Mouse (Mus musculus): ENCODE measurements around the gene Bcl7c. TPM values are rescaled to one million over a fixed set of nuclear protein-coding genes. Genes with fewer than 3 reads are reported as not detected.
A peak's percentile ranks its signal among the peaks of the same experiment; 100 is the strongest.
"Not testable (repeated sequence)": the region's sequence is repeated elsewhere in the genome, so short reads cannot be mapped to it uniquely, and the experiment has no call there.

Bcl7c gene
- total and polyA plus RNA-seq, 3 experiments = 28.2 to 330 (median 38.7) TPM

- no peak for DNase-seq (ENCODE audit: low spot score)
- peaks cover 7% of the 10 kb centered on the region; the same call in 1 of the 2 replicates for H3K27me3 ChIP-seq (ENCODE audit: insufficient read depth, low read length)
- TF ChIP-seq GATA1 (IDR thresholded peaks at IDR 0.05; ENCODE audit: borderline replicate concordance, low read length) (no peak), GATA2 (IDR thresholded peaks at IDR 0.05; ENCODE audit: borderline replicate concordance, low read depth, low read length) (no peak), CTCF (IDR thresholded peaks at IDR 0.05; ENCODE audit: low read depth, low read length) (no peak), POLR2AphosphoS5 (IDR thresholded peaks at IDR 0.05; ENCODE audit: insufficient replicate concordance, low read depth, low read length) (no peak), TAL1 (conservative IDR thresholded peaks at IDR 0.05; ENCODE audit: low read depth, low read length) (no peak)
- no peaks in the 10 kb centered on the region for H3K36me3 ChIP-seq (replicated peaks)
- H3K9me3 ChIP-seq (replicated peaks) = no peaks in the 10 kb centered on the region
- peak overlapping the region; percentile 28; the same call in 1 of the 2 replicates for H3K4me3 ChIP-seq (ENCODE audit: low read depth, low read length)
- H3K4me1 ChIP-seq (ENCODE audit: insufficient read depth, low read depth, low read length) = peaks cover 25% of the 10 kb centered on the region
- ATAC-seq (ENCODE audit: extremely low read depth, insufficient number of reproducible peaks, low FRiP score, poor library complexity, severe bottlenecking) = no peak
Observed at GRCm38 (mm10) chr7:127648516-127649201, 60.1 kb downstream of the Bcl7c start.

- ATAC-seq (ENCODE audit: extremely low read depth, insufficient number of reproducible peaks, low FRiP score, poor library complexity, severe bottlenecking); H3K4me3 ChIP-seq (ENCODE audit: low read depth, low read length); H3K27me3 ChIP-seq (ENCODE audit: insufficient read depth, low read length); DNase-seq (ENCODE audit: low spot score); H3K36me3 ChIP-seq (replicated peaks); H3K9me3 ChIP-seq (replicated peaks): not testable (repeated sequence)
- H3K4me1 ChIP-seq (ENCODE audit: insufficient read depth, low read depth, low read length) = peaks cover 27% of the 10 kb centered on the region
Observed at GRCm38 (mm10) chr7:127647576-127647975, 61.2 kb downstream of the Bcl7c start.

DNA sequence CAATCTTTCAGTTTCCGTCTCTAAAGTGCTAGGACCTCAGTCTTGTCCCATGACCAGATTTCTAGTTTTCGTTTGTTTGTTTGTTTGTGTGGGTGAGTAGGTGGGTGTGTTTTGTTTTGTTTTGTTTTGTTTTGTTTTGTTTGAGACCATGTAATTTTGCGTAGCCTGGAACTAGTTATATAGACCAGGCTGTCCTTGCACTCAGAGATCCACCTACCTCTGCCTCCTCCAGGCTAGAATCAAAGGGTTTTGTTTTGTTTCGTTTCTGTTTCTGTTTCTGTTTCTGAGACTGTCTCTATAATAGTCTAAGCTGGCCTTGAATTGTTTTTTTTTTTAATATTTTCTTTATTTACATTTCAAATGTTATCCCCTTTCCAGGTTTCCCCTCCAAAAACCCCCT, 62.4 kb downstream of the Bcl7c start:
- no peak overlapping the region for H3K4me3 ChIP-seq (ENCODE audit: low read depth, low read length)
- DNase-seq (ENCODE audit: low spot score) = no peak
- H3K36me3 ChIP-seq (replicated peaks) = no peaks in the 10 kb centered on the region
- ATAC-seq (ENCODE audit: extremely low read depth, insufficient number of reproducible peaks, low FRiP score, poor library complexity, severe bottlenecking) = no peak
- H3K4me1 ChIP-seq (ENCODE audit: insufficient read depth, low read depth, low read length) = peaks cover 36% of the 10 kb centered on the region
- H3K9me3 ChIP-seq (replicated peaks) = no peaks in the 10 kb centered on the region
- peaks cover 3% of the 10 kb centered on the region; the same call in 1 of the 2 replicates for H3K27me3 ChIP-seq (ENCODE audit: insufficient read depth, low read length)
- TF ChIP-seq GATA2 (IDR thresholded peaks at IDR 0.05; ENCODE audit: borderline replicate concordance, low read depth, low read length) (no peak), POLR2AphosphoS5 (IDR thresholded peaks at IDR 0.05; ENCODE audit: insufficient replicate concordance, low read depth, low read length) (no peak), TAL1 (conservative IDR thresholded peaks at IDR 0.05; ENCODE audit: low read depth, low read length) (no peak), CTCF (IDR thresholded peaks at IDR 0.05; ENCODE audit: low read depth, low read length) (no peak), GATA1 (IDR thresholded peaks at IDR 0.05; ENCODE audit: borderline replicate concordance, low read length) (no peak)

DNA sequence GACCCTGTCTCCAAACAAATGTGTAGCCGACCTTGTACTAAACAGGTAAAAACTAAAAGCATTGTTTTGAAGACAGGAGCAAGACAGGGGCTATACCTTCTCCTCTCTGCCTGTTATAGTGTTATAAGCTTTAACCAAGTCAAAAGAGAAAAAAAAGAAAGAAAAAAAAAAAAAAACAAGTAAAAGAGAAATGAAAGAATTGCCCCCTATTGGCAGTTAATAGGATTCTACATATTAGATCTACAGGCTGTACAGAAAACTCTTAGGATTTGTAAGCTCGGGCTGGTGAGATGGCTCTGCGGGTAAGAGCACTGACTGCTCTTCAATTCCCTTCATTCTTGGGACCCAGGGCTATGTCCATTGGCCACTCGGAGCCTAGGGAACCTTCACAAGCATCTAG, 66.5 kb downstream of the Bcl7c start:
- DNase-seq (ENCODE audit: low spot score) = no peak

GRCm38 (mm10) chr7:127641260-127641659, 67.5 kb downstream of the Bcl7c start:
- H3K4me1 ChIP-seq (ENCODE audit: insufficient read depth, low read depth, low read length) = peaks cover 21% of the 10 kb centered on the region
- no peaks in the 10 kb centered on the region for H3K36me3 ChIP-seq (replicated peaks)
- H3K27me3 ChIP-seq (ENCODE audit: insufficient read depth, low read length) = peaks cover 3% of the 10 kb centered on the region; the same call in 1 of the 2 replicates
- no peak for TF ChIP-seq TAL1 (conservative IDR thresholded peaks at IDR 0.05; ENCODE audit: low read depth, low read length)
- no peak for TF ChIP-seq GATA2 (IDR thresholded peaks at IDR 0.05; ENCODE audit: borderline replicate concordance, low read depth, low read length)
- TF ChIP-seq GATA1 (IDR thresholded peaks at IDR 0.05; ENCODE audit: borderline replicate concordance, low read length) = no peak
- no peak for TF ChIP-seq POLR2AphosphoS5 (IDR thresholded peaks at IDR 0.05; ENCODE audit: insufficient replicate concordance, low read depth, low read length)
- no peak for TF ChIP-seq CTCF (IDR thresholded peaks at IDR 0.05; ENCODE audit: low read depth, low read length)
- no peak for ATAC-seq (ENCODE audit: extremely low read depth, insufficient number of reproducible peaks, low FRiP score, poor library complexity, severe bottlenecking)
- no peaks in the 10 kb centered on the region for H3K9me3 ChIP-seq (replicated peaks)
- no peak overlapping the region; the same call in 1 of the 2 replicates for H3K4me3 ChIP-seq (ENCODE audit: low read depth, low read length)
- DNase-seq (ENCODE audit: low spot score) = no peak

More for the DNA sequence above, 66.5 kb downstream of the Bcl7c start:
- Histone ChIP-seq H3K4me3 (ENCODE audit: low read depth, low read length) (no peak overlapping the region), H3K36me3 (replicated peaks) (no peaks in the 10 kb centered on the region), H3K9me3 (replicated peaks) (no peaks in the 10 kb centered on the region), H3K27me3 (ENCODE audit: insufficient read depth, low read length) (no peaks in the 10 kb centered on the region), H3K4me1 (ENCODE audit: insufficient read depth, low read depth, low read length) (peaks cover 21% of the 10 kb centered on the region)
- no peak for TF ChIP-seq POLR2AphosphoS5 (IDR thresholded peaks at IDR 0.05; ENCODE audit: insufficient replicate concordance, low read depth, low read length)
- no peak for TF ChIP-seq GATA2 (IDR thresholded peaks at IDR 0.05; ENCODE audit: borderline replicate concordance, low read depth, low read length)
- TF ChIP-seq GATA1 (IDR thresholded peaks at IDR 0.05; ENCODE audit: borderline replicate concordance, low read length) = no peak
- no peak for TF ChIP-seq TAL1 (conservative IDR thresholded peaks at IDR 0.05; ENCODE audit: low read depth, low read length)
- TF ChIP-seq CTCF (IDR thresholded peaks at IDR 0.05; ENCODE audit: low read depth, low read length) = no peak
- no peak for ATAC-seq (ENCODE audit: extremely low read depth, insufficient number of reproducible peaks, low FRiP score, poor library complexity, severe bottlenecking)

GRCm38 (mm10) chr7:127636963-127637362, 71.8 kb downstream of the Bcl7c start:
- Histone ChIP-seq H3K4me1 (ENCODE audit: insufficient read depth, low read depth, low read length) (peaks cover 11% of the 10 kb centered on the region), H3K9me3 (replicated peaks) (no peaks in the 10 kb centered on the region), H3K36me3 (replicated peaks) (no peaks in the 10 kb centered on the region), H3K4me3 (ENCODE audit: low read depth, low read length) (no peak overlapping the region), H3K27me3 (ENCODE audit: insufficient read depth, low read length) (peaks cover 3% of the 10 kb centered on the region; the same call in 1 of the 2 replicates)
- no peak for TF ChIP-seq GATA1 (IDR thresholded peaks at IDR 0.05; ENCODE audit: borderline replicate concordance, low read length)
- TF ChIP-seq GATA2 (IDR thresholded peaks at IDR 0.05; ENCODE audit: borderline replicate concordance, low read depth, low read length) = no peak
- TF ChIP-seq CTCF (IDR thresholded peaks at IDR 0.05; ENCODE audit: low read depth, low read length) = no peak
- no peak for TF ChIP-seq POLR2AphosphoS5 (IDR thresholded peaks at IDR 0.05; ENCODE audit: insufficient replicate concordance, low read depth, low read length)
- TF ChIP-seq TAL1 (conservative IDR thresholded peaks at IDR 0.05; ENCODE audit: low read depth, low read length) = no peak
- no peak for DNase-seq (ENCODE audit: low spot score)
- no peak for ATAC-seq (ENCODE audit: extremely low read depth, insufficient number of reproducible peaks, low FRiP score, poor library complexity, severe bottlenecking)
